Mouse (Mus musculus): ENCODE results near the gene 4931428F04Rik.
A peak's percentile ranks its signal among the peaks of the same experiment; 100 is the strongest.

Gene 4931428F04Rik

DNA sequence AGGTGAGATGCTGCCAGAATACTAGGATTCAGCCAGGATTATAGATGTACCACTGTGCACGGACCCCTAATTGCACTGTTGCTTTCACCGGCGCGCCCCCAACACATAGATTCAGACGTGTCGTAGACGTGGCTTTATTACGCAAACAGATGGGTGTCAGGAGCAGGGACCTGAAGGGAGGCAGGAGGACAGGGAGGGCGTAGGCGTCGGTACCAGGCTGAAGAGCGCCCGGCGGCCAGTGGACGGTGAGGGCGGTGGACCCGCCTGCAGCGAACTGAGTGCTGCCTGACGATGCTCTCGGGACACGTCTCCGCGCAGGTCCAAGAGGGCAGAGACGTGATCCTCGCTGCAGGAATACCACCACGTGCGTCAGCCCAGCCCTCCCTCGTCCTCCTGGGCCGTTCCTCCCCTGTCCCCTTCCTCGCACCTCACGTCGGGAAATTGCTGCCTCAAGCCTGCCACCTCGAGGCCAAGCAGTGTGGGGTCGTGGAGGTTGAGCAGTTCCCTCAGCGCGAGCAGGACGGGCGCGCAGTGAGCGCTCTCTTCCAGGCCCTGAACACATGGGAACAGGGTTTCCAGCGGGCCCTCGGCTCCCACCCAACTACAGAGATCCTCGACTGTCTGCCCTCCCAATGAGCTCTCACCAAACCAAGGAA, at the start of gene 4931428F04Rik:
Gene 4931428F04Rik (minus strand): TSS at position 60 of the 656 bp plus-strand sequence.
- DNase-seq (ENCODE audit: low spot score in 2 of 2) = peak in 1 of 2 experiments; percentile 38

DNA sequence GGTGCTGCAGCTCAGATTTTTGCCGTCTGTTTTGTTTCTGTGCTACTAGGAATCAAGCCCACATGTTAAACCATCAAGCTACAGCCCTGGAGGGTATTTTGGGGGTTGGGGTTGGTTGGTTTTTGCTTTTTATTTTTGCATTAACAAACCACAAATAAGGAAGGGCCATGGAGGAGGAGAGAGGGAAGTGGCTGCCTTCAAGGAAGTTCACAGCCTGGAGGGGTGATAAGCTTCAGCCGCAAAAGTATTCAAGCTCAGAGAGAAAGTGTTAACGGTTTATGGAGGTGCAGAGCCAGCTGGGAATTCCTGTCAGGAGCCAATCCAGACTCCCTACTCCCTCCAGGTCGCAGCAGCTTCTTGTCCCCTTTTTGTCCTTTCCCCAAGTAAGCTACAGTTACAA, 49.3 kb upstream of the 4931428F04Rik start:
- no peak for DNase-seq (ENCODE audit: low spot score in 2 of 2)

DNA sequence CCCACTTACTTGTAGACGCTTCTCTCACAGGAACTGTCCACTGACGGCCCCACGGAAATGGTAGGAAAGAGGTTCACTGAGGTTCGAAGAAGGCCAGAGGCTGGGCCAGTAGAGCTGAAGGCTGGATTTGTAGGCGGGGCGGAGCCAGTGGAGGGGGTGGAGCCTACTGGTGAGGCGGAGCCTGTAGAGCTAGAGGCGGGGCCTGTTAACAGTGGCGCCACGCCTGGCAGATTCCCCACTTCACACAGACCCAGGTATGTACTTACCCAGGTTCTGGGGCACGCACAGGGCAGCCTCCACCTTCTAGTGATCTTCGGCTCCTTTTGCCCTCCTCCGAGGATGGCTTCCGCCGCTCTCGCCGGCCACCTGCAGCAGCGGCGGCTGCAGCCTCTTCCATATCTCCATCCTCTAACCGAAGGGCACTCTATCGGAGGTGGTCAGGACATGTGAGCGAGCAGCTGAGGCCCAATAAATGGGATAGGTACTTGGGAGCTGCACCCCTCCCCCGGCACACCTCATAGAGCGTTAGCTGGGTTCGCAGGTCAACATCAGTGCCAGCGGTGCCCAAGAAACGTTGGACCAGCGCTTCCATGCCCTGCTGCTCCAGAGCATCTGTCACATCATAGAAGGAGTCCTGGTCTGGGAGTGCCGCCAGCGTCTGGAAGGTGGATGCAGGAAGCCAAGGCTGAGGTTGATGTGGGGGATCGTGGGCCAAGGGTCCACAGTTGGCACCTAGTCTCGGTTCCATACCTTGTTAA, 46.9 kb upstream of the 4931428F04Rik start:
- DNase-seq (ENCODE audit: low spot score in 2 of 2) = no peak

DNA sequence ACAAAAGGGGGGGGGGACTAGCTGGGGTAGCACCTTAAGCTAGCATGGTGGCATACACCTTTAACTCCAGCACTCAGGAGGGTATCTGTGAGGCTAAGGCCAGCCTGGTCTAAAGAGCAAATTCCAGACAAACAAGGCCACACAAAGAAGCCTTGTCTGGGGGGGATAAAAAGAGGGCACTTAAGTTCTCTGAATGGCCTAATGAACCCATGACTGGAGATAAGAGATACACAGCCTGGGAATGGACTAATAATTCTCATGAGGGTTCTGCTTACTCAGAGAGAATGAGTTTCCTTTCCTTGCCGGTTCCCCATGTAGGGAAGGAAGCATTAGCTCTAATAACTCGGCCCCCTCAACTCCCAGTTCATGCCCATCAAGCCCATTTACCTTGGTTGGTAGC, 42.9 kb upstream of the 4931428F04Rik start:
- no peak for DNase-seq (ENCODE audit: low spot score in 2 of 2)

DNA sequence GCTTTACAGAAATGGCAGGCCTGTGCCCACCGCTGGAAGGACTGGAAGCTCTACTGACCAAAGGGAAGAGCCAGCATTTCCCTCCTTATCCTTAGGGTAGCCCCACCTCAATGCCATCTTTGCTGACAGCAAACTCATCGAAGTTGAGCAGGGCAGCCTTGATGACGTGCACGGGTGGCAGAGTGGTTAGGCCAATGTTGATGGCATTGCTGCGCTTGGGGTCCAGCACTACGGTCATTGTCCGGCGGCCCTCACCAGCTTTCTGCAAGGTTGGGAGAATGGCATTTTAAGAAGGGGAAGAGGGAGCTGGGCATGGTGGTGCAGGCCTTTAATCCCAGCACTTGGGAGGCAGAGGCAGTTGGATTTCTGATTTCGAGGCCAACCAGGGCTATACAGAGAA, 42.3 kb upstream of the 4931428F04Rik start:
- DNase-seq (ENCODE audit: low spot score in 2 of 2) = no peak

DNA sequence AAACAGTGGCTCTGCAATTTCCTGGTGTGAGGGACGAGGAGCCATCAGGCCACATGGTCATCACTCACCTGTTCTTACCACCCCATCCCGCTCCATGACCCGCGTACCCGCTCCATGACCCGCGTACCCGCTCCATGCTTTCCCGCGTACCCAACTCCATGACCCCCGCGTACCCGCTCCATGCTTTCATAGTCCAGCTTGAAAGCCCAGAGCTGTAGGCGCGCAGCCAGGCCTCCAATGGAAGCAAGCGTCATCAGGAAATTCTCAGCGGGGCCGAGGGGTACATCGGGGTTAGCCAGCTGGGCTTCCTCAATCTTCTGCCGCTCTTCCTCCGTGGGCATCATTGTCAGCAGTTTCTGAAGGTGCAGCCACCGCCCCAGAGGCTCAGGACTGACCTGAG, 41.8 kb upstream of the 4931428F04Rik start:
- no peak for DNase-seq (ENCODE audit: low spot score in 2 of 2)

DNA sequence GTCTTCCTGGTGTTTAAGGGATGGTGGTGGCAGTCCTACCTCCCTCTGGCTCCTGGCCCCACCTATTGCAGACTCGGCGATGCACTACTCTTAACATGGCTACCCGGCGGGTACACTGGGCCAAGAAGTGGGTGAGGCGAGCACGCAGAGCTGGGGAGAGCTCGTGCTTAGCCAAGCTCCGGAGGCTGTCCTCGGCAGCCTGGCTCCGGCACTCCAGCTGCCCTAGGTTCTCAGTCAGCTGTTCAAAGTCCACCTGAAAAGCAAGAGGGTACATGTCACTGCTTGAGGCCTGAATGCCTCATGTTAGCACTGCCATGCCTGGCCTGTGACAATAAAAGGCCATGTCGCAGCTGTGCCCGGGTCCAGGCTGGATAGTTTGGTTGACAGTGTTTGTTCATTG, 40.7 kb upstream of the 4931428F04Rik start:
- DNase-seq (ENCODE audit: low spot score in 2 of 2) = no peak

DNA sequence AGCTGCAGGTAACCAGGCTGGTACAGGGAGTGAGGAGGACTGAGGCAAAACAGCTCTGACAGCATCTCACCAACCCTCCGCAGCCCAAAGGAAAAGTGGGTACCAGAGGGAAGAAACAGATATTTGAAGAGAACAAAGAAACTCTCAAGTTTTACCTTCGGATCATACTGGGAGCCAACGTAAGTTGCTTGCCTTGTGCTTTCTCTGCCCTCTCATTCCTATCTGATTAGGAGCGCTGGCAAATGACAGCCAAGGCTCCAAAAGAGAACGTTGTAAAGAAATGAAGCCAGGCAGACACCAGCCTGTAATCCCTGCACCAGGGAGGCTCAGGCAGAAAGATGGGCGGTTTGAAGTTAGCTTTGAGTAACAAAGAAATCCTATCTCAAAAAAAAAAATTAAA, 37.3 kb upstream of the 4931428F04Rik start:
- DNase-seq (ENCODE audit: low spot score in 2 of 2) = no peak

DNA sequence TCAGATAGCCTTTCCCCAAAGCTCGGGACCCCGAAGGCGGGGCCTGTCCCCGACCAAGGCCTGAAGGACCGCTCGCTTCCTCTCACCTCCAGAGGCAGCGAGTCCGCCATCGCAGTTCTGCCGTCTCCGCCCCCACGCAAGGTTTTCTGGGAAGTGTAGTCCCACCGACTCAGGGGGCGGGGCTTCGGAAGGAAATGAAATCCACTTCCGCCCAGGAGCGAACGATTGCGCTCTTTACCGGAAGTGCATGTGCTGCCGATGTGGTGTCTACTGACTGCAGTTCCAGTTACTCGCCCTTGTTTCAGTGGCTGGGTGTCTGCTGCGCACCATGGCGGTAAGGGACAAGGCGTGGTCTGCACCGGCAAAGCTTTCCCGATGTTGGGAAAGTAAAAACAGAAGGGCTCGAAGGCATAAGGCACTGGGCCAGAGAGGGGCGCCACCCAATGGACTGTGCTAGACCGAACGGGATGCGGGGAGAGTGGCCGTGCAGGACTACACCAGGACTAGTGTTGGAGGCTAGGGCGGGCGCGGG, 36.5 kb upstream of the 4931428F04Rik start, which contains the start of the genes Lrrc29 and Tmem208:
Gene Lrrc29 (minus strand): TSS at position 138 of the 532 bp plus-strand sequence.
Gene Tmem208 (plus strand): TSS at position 214 of the 532 bp plus-strand sequence.
- peak; percentile 95 to 97 for DNase-seq (ENCODE audit: low spot score in 2 of 2)

DNA sequence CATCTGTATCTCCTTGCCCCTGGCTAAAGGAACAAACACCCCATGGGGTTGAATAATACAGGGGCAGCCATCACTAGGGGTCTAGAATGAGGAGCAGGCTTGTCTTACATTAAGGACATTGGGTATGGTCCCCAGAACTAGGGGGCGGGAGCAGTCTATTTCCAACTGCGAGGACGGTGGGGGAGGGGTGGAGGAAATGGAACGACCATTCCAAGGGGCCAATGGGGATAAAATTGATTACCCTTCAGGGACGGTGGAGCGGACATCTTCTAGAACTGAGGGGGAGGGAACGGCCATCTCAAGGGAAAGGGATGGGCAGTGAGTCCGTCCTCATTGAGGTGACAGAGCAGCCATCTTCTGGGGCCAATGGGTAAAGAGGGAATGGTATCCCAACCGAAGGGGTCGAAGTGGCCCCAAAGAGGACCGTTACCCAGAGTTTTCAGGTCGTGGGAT, 36.0 kb upstream of the 4931428F04Rik start:
- no peak for DNase-seq (ENCODE audit: low spot score in 2 of 2)

DNA sequence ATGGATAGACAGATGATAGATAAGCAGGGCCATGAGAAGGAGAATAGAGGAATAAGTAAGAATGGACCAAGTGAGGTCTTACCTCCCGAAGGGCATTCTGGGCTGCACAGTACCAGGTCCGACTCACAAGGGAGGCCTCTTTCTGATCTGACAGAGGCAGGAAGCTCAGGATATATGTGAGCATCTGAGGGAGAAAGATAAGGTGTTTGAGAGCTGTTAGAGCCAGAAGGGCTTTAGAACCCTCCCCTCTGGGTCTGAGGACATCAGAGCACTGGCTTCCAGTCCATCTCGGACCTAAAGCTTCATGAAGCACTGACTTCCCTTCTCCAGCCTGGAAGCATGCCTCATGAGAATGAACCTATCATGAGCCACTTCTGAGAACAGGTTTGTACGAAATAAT, 33.5 kb upstream of the 4931428F04Rik start:
- DNase-seq (ENCODE audit: low spot score in 2 of 2) = no peak

DNA sequence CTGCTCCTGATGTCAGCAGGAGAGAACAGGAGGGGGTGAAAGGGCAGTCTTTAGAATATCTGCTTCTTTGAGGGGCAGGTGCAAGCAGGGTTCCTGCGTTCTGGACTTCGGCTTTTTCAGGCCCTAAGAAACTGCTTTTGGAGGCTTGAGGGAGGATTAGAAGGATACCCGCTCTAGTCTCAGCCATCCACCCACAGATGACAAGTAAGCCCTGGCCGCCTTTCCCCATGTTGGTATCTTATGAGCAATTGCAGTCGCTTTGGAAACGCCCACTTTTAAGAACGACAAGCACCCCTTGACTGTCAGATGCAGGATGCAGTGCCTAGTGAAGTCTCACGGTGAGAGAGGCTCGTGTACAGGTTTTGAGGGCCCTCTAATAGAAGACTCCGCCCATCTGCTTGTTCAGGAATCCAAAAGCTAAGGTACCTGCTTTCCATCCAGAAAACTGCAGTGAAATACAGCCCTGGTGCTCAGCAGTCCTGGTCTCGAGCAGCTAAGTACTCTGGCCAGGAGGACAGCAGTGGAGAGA, 29.1 kb upstream of the 4931428F04Rik start:
- no peak for DNase-seq (ENCODE audit: low spot score in 2 of 2)

DNA sequence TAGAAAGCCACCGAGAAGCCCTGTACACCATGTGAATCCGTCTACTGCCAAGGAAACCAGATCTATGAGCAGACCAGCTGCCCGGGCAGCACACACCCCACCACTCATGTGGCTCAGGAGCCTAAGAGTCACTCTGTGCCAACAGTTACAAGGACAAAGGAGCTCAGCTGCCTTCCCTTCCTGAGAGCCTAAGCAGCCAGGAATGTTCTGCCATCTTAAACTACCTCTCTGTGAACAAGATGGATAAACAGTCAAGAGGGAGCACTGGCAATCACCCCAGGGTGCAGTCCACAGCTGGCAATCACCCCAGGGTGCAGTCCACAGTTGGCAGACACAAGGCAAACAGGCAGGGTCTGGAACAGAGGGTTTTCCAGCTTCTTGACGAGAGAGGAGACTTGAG, 28.3 kb upstream of the 4931428F04Rik start:
- no peak for DNase-seq (ENCODE audit: low spot score in 2 of 2)

DNA sequence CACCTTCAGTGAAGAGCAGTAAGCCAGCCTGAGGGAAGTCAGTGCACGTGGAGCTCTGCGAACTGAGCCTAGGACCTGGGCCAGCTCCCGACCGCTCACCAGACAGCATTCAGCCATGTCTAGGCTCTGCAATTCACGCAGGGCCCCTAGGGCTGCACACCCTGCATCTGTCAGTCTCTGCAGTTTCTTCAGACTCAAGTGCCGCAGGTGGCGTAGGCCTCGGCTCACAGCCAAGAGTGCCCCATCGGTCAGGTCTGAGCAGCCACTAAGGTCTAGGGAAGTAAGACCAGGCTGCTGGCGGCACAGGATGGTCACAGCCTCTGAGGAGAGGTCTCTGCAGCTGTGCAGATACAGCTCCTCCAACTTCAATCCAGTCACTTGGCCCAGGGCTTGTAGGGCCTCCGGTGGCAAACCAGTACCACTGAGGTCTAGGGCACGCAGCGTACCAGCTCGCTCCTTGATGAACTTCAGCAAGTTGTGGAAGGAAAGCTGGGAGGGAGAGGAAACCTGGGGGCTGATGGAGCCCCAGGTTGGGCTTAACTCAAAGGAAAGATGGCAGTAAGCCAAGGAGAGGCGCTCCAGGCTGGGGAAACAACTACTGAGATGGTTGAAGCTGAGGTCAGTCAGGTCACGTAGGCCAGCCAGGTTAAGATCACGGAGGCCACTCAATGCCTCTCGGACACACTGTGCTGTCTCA, 25.6 kb upstream of the 4931428F04Rik start:
- no peak for DNase-seq (ENCODE audit: low spot score in 2 of 2)

DNA sequence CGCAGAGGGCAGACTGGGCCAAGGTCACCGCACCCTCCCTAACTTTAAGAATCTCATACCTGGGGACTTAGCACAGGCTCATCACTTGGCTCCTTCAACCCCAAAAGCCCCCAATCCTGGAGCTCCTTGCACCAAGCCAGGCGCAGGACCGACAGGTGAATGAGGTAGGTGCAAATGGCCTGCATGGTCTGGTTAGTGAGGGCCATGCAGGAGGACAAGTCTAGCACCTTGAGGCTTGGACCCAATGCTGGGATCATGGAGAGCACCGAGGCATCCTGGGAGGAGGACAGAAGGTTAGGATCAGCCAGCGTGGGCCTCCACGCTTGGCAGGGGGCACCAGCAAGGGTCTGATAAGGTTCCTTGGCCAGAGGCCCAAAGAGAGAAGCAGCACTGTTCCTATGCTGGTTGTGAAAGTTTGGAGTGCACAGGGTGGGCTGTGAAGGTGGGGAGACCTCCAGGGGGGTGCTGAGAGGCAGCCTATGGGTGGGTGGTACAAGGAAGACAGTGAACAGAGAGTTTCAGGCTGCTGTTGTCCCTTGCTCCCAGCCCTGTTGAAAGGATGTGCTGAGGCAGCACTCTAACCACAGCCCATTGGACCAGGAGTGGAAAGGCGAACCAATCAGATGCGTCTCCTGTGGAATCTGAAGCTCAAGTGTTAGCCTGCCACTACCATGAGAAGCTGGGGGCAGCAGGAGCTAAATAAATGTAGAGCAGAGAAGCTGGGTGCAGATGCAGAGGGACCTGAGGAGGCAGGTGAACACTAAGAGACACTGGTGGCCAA, 24.1 kb upstream of the 4931428F04Rik start:
- no peak for DNase-seq (ENCODE audit: low spot score in 2 of 2)

DNA sequence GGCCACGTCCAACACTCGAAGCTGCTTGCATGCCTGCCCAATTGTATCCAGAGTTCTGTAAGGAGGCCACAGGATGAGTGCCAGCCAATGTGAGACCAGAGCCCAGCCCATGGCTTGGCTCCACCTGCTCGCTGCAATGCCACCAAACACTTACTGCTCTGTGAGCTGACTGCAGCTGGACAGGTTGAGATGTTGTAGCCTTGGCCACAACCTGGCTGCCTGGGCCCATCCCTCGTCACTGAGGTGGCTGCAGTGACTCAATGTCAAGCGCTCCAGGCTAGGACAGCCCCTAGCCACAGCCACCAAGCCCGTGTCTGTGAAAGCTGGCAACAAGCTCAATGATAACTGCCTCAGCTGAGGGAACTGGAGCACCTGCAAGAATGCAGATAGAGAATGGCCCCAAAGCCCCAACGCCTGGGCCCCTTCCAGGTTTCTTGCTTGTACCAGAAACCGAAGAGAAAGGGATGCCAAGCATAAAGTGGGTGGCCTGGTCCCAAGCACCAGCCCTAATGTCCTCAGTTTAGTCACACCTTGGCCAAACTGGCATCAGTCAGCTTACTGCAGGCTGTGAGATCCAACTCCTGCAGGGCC, 23.3 kb upstream of the 4931428F04Rik start:
- DNase-seq (ENCODE audit: low spot score in 2 of 2) = no peak

DNA sequence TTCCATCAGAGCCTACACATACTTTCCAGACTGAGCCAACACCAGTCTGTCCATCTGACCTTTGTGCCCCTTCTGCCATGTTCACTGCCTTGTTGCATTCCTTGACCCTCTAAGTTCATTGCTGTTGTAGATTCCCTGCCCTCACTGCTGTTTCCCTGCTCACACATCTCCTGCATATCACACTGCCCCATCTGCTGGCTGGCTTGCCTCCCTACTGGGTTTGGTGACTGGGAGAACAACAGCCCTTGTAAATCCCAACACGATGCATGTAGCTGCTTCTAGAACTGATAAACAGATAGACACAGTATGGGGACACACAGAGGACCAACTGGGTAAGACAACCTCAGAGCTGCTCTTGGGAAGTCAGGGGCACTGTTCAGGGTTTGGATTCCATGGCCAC, 22.1 kb upstream of the 4931428F04Rik start:
- no peak for DNase-seq (ENCODE audit: low spot score in 2 of 2)

DNA sequence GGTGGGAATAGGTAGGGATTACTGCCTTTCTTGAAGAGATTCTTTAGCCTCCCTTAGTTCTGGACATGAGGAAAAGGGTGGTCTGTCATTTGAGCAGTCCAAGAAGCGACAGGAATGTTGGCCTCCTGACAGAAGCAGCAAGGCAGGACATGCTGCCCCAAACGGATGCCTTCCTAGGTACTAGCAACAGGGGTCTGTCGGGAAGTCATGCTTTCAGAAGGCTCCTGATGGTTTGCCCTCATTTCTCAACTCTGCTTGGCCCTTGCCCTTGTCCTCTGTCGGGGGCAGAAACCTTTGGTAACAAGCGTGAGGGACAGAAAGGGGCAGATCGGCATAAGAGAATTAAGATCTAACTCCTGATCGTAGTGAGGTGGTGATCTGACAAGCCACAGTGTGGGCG, 20.5 kb upstream of the 4931428F04Rik start:
- DNase-seq (ENCODE audit: low spot score in 2 of 2) = no peak

DNA sequence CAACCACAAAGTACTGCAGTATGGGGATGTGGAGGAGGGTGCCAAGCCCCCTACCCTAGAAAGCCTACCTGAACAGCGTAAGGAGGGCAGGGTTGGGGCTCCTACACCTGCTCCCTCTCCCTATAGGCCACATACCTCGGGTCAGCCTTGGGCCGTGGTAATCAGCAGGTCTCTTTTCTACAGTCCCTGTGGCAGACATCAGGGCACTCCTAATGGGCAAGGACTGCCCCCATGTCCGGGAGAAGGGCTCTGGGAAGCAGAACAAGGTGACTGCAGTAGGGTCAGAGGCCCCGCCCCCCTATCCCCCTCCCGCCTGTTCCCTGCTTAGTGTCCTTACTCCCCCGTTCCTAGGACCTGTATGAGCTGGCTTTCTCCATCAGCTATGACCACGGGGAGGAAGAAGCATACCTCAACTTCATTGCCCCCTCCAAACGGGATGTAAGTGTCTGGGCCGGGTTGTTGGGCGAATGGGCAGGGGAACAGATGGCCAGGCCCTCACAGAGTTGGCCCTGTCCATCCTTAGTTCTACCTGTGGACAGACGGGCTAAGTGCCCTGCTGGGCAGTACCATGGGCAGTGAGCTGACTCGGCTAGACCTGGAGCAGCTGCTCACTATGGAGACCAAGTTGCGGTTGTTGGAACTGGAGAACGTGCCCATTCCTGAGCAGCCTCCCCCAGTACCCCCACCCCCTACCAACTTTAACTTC, 19.6 kb upstream of the 4931428F04Rik start:
- DNase-seq (ENCODE audit: low spot score in 2 of 2) = no peak

DNA sequence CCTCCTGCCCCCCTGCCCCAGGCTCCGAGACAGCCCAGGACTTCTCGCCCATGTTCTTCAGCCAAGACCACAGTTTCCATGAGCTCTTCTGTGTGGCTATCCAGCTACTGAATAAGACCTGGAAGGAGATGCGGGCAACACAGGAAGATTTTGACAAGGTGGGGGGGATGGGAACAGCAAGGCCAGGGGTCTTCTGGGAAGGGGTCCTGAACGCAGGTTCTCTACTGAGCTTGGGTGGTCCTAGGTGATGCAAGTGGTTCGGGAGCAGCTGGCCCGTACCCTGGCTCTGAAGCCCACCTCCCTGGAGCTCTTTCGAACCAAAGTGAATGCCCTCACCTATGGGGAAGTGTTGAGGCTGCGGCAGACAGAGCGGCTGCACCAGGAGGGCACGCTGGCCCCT, 18.8 kb upstream of the 4931428F04Rik start:
- no peak for DNase-seq (ENCODE audit: low spot score in 2 of 2)

Data from frontal cortex, postnatal 36 days (tissue).